Mouse (Mus musculus) midbrain, embryonic 13.5 days (tissue): ENCODE results near the gene Lkaaear1. TPM values are rescaled to one million over a fixed set of nuclear protein-coding genes. Genes with fewer than 3 reads are reported as not detected.
A peak's percentile ranks its signal among the peaks of the same experiment; 100 is the strongest.

Source experiments
- ATAC-seq: fragments of 200-750 bp; cut with Nextera tagmentation; 2 replicates; pipeline ENCODE4 v1.8.0; 2017; ENCODE audit warnings: mild to moderate bottlenecking, moderate TSS enrichment, moderate library complexity
- H3K27ac ChIP-seq: fragments of 300-500 bp; sonication (generic); 2 replicates; pipeline ENCODE4 v1.5.1; 2015; ENCODE audit warnings: inconsistent platforms, mild to moderate bottlenecking, moderate library complexity
- H3K27me3 ChIP-seq: fragments of 300-500 bp; sonication (generic); 2 replicates; pipeline ENCODE4 v1.6.1; 2015; ENCODE audit warnings: mild to moderate bottlenecking, inconsistent platforms
- H3K36me3 ChIP-seq: fragments of 300-500 bp; sonication (generic); 2 replicates; pipeline ENCODE4 v1.6.1; 2015; ENCODE audit warnings: mild to moderate bottlenecking, inconsistent platforms
- H3K4me1 ChIP-seq: fragments of 300-500 bp; sonication (generic); replicated peaks from 2 replicates; pipeline ENCODE4 v1.6.1; 2015; ENCODE audit warnings: inconsistent platforms
- H3K4me2 ChIP-seq: fragments of 300-500 bp; sonication (generic); replicated peaks from 2 replicates; pipeline ENCODE4 v1.6.1; 2015; ENCODE audit warnings: moderate library complexity, mild to moderate bottlenecking, inconsistent platforms
- H3K4me3 ChIP-seq: fragments of 300-500 bp; sonication (generic); replicated peaks from 2 replicates; pipeline ENCODE4 v1.5.1; 2015; ENCODE audit warnings: mild to moderate bottlenecking, inconsistent platforms
- H3K9ac ChIP-seq: fragments of 300-500 bp; sonication (generic); replicated peaks from 2 replicates; pipeline ENCODE4 v1.6.1; 2015; ENCODE audit warnings: mild to moderate bottlenecking, inconsistent platforms
- H3K9me3 ChIP-seq: fragments of 300-500 bp; sonication (generic); 2 replicates; pipeline ENCODE4 v1.6.1; 2016; ENCODE audit warnings: mild to moderate bottlenecking, inconsistent platforms
- WGBS: fragments of 180-500 bp; shearing (Covaris S2); methylation state at CpG from one replicate; pipeline ENCODE4 v1.1.7; 2015; 5-methylcytosine and 5-hydroxymethylcytosine counted together
- polyA plus RNA-seq: library from polyadenylated mRNA; unstranded; fragments of >200 nt; fragmentation: Nextera tagmentation; extraction: Ambion mirVana; gene quantifications from 2 replicates; pipeline ENCODE4 v1.2.1, GENCODE M21; 2015

Gene Lkaaear1
- polyA plus RNA-seq, 1 experiment from 2014 or later, result not detected

- peaks cover 32% of the 10 kb centered on the region for H3K4me1 ChIP-seq
- peak overlapping the region; percentile 53 for H3K4me2 ChIP-seq
- WGBS, result 1% methylated on average over 41 of the region's 41 CpGs
- H3K27me3 ChIP-seq, result peaks cover 74% of the 10 kb centered on the region
- no peak for ATAC-seq
- H3K36me3 ChIP-seq, result no peaks in the 10 kb centered on the region
- no peaks in the 10 kb centered on the region for H3K9me3 ChIP-seq
- H3K27ac ChIP-seq, result no peak overlapping the region
- H3K9ac ChIP-seq, result peak overlapping the region; percentile 39
- H3K4me3 ChIP-seq, result peak overlapping the region; percentile 39
Observed at GRCm38 (mm10) chr2:181670913-181671311, 27.3 kb downstream of the Lkaaear1 start.

GRCm38 (mm10) chr2:181670285-181670912 is 27.8 kb downstream of the Lkaaear1 start:
- Histone ChIP-seq H3K36me3 (no peaks in the 10 kb centered on the region), H3K9me3 (no peaks in the 10 kb centered on the region), H3K27ac (no peak overlapping the region), H3K27me3 (peaks cover 74% of the 10 kb centered on the region), H3K4me3 (peak overlapping the region; percentile 39), H3K4me2 (peak overlapping the region; percentile 53), H3K9ac (peak overlapping the region; percentile 39; the same call in 1 of the 2 replicates), H3K4me1 (peaks cover 27% of the 10 kb centered on the region)
- WGBS, result 5% methylated on average over 56 of the region's 56 CpGs
- ATAC-seq, result no peak

GRCm38 (mm10) chr2:181663298-181663630 is 35.0 kb downstream of the Lkaaear1 start:
- no peak for ATAC-seq
- Histone ChIP-seq H3K4me3 (no peak overlapping the region), H3K9ac (no peak overlapping the region), H3K27me3 (peaks cover 8% of the 10 kb centered on the region; the same call in 1 of the 2 replicates), H3K4me1 (peaks cover 10% of the 10 kb centered on the region; the same call in 1 of the 2 replicates), H3K4me2 (no peak overlapping the region), H3K36me3 (no peaks in the 10 kb centered on the region), H3K27ac (no peak overlapping the region), H3K9me3 (no peaks in the 10 kb centered on the region)
- WGBS, result 27% methylated on average over 4 of the region's 4 CpGs

- Histone ChIP-seq H3K4me2 (no peak overlapping the region), H3K27ac (peak overlapping the region; percentile 39; the same call in 1 of the 2 replicates), H3K36me3 (no peaks in the 10 kb centered on the region), H3K4me3 (no peak overlapping the region), H3K27me3 (peaks cover 3% of the 10 kb centered on the region; the same call in 1 of the 2 replicates), H3K4me1 (peaks cover 10% of the 10 kb centered on the region; the same call in 1 of the 2 replicates), H3K9ac (no peak overlapping the region), H3K9me3 (no peaks in the 10 kb centered on the region)
- 82% methylated on average over 3 of the region's 3 CpGs for WGBS
- ATAC-seq, result no peak
Observed at GRCm38 (mm10) chr2:181662620-181663297, 35.5 kb downstream of the Lkaaear1 start.

GRCm38 (mm10) chr2:181659609-181660055 is 38.6 kb downstream of the Lkaaear1 start:
- no peak overlapping the region for H3K27ac ChIP-seq
- H3K27me3 ChIP-seq, result no peaks in the 10 kb centered on the region
- ATAC-seq, result peak; percentile 75
- 8% methylated on average over 9 of the region's 9 CpGs for WGBS
- H3K36me3 ChIP-seq, result peaks cover 31% of the 10 kb centered on the region
- no peaks in the 10 kb centered on the region for H3K9me3 ChIP-seq
- no peak overlapping the region for H3K4me2 ChIP-seq
- H3K9ac ChIP-seq, result no peak overlapping the region
- H3K4me1 ChIP-seq, result peaks cover 10% of the 10 kb centered on the region; the same call in 1 of the 2 replicates
- H3K4me3 ChIP-seq, result no peak overlapping the region

- Histone ChIP-seq H3K27me3 (no peaks in the 10 kb centered on the region), H3K36me3 (peaks cover 35% of the 10 kb centered on the region), H3K27ac (no peak overlapping the region), H3K4me2 (no peak overlapping the region), H3K9ac (no peak overlapping the region), H3K9me3 (no peaks in the 10 kb centered on the region), H3K4me1 (peaks cover 10% of the 10 kb centered on the region; the same call in 1 of the 2 replicates), H3K4me3 (no peak overlapping the region)
- 36% methylated on average over 17 of the region's 17 CpGs for WGBS
- peak; percentile 61 for ATAC-seq
Observed at GRCm38 (mm10) chr2:181658930-181659555, 39.2 kb downstream of the Lkaaear1 start.

- 89% methylated on average over 7 of the region's 7 CpGs for WGBS
- no peak overlapping the region for H3K4me2 ChIP-seq
- H3K27ac ChIP-seq, result no peak overlapping the region
- no peaks in the 10 kb centered on the region for H3K9me3 ChIP-seq
- H3K9ac ChIP-seq, result no peak overlapping the region
- no peak overlapping the region for H3K4me3 ChIP-seq
- H3K36me3 ChIP-seq, result peaks cover 40% of the 10 kb centered on the region
- H3K4me1 ChIP-seq, result peaks cover 10% of the 10 kb centered on the region; the same call in 1 of the 2 replicates
- no peaks in the 10 kb centered on the region for H3K27me3 ChIP-seq
- ATAC-seq, result no peak
Observed at GRCm38 (mm10) chr2:181658528-181658927, 39.7 kb downstream of the Lkaaear1 start.

- WGBS, result 79% methylated on average over 2 of the region's 2 CpGs
Observed at GRCm38 (mm10) chr2:181657441-181657840, 40.8 kb downstream of the Lkaaear1 start.

GRCm38 (mm10) chr2:181656734-181657133 is 41.5 kb downstream of the Lkaaear1 start, which contains the start of gene Gm29797:
Gm29797 (plus strand) TSS chr2:181657034.
- no peak within 1 kb of the TSS for H3K9ac ChIP-seq
- 80% methylated on average over 3 of the region's 3 CpGs for WGBS
- no peak within 1 kb of the TSS for H3K4me2 ChIP-seq
- no peak within 1 kb of the TSS for H3K4me3 ChIP-seq
- ATAC-seq, result no peak
- H3K27ac ChIP-seq, result no peak within 1 kb of the TSS
- peaks cover 58% of the 10 kb centered on the region for H3K36me3 ChIP-seq
- H3K9me3 ChIP-seq, result no peaks in the 10 kb centered on the region
- peaks cover 10% of the 10 kb centered on the region; the same call in 1 of the 2 replicates for H3K4me1 ChIP-seq
- no peaks in the 10 kb centered on the region for H3K27me3 ChIP-seq

More at GRCm38 (mm10) chr2:181657441-181657840, 40.8 kb downstream of the Lkaaear1 start:
- Histone ChIP-seq H3K27me3 (no peaks in the 10 kb centered on the region), H3K4me1 (peaks cover 10% of the 10 kb centered on the region; the same call in 1 of the 2 replicates), H3K4me3 (no peak overlapping the region), H3K4me2 (no peak overlapping the region), H3K9ac (no peak overlapping the region), H3K27ac (no peak overlapping the region), H3K9me3 (no peaks in the 10 kb centered on the region), H3K36me3 (peaks cover 51% of the 10 kb centered on the region)
- no peak for ATAC-seq

GRCm38 (mm10) chr2:181653523-181653922 is 44.7 kb downstream of the Lkaaear1 start:
- Histone ChIP-seq H3K4me1 (no peaks in the 10 kb centered on the region), H3K27me3 (no peaks in the 10 kb centered on the region), H3K4me3 (no peak overlapping the region), H3K36me3 (peaks cover 86% of the 10 kb centered on the region), H3K4me2 (no peak overlapping the region), H3K27ac (no peak overlapping the region), H3K9me3 (no peaks in the 10 kb centered on the region), H3K9ac (no peak overlapping the region)
- no peak for ATAC-seq
- 94% methylated on average over 1 of the region's 1 CpGs for WGBS

- Histone ChIP-seq H3K4me1 (no peaks in the 10 kb centered on the region), H3K4me2 (no peak overlapping the region), H3K27ac (no peak overlapping the region), H3K9ac (no peak overlapping the region), H3K4me3 (no peak overlapping the region), H3K27me3 (no peaks in the 10 kb centered on the region), H3K9me3 (no peaks in the 10 kb centered on the region), H3K36me3 (peaks cover 91% of the 10 kb centered on the region)
- ATAC-seq, result no peak
Observed at GRCm38 (mm10) chr2:181653065-181653464, 45.2 kb downstream of the Lkaaear1 start.

GRCm38 (mm10) chr2:181648926-181649325 is 49.3 kb downstream of the Lkaaear1 start:
- Histone ChIP-seq H3K4me1 (no peaks in the 10 kb centered on the region), H3K9me3 (no peaks in the 10 kb centered on the region), H3K36me3 (peaks cover 92% of the 10 kb centered on the region), H3K9ac (no peak overlapping the region), H3K4me3 (no peak overlapping the region), H3K4me2 (no peak overlapping the region), H3K27ac (no peak overlapping the region), H3K27me3 (no peaks in the 10 kb centered on the region)
- no peak for ATAC-seq
- 93% methylated on average over 10 of the region's 10 CpGs for WGBS
